Mouse (Mus musculus): ENCODE results near the gene Iars2. TPM values are rescaled to one million over a fixed set of nuclear protein-coding genes. Genes with fewer than 3 reads are reported as not detected.
"Not testable (repeated sequence)": the region's sequence is repeated elsewhere in the genome, so short reads cannot be mapped to it uniquely, and the experiment has no call there.

Iars2 gene
- total and polyA plus RNA-seq, 2 experiments from 2014 or later: 15.9 to 37.1 TPM

GRCm38 (mm10) chr1:185329851-185330250, 655 bp upstream of the Iars2 start:
- Histone ChIP-seq H3K4me3 (ENCODE audit: low read depth, low read length) (peak overlapping the region; percentile 96; the same call in 1 of the 2 replicates), H3K4me1 (ENCODE audit: insufficient read depth, low read length) (peaks cover 9% of the 10 kb centered on the region), H3K27me3 (ENCODE audit: insufficient read depth, low read length) (no peaks in the 10 kb centered on the region), H3K4me2 (ENCODE audit: low read depth, low read length, poor library complexity, severe bottlenecking) (peak overlapping the region; percentile 77), H3K36me3 (ENCODE audit: insufficient read depth, low read length) (peaks cover 18% of the 10 kb centered on the region), H3K9me3 (ENCODE audit: low read length) (no peaks in the 10 kb centered on the region), H3K27ac (ENCODE audit: low read depth, low read length) (no peak overlapping the region), H3K9ac (replicated peaks; ENCODE audit: low read length, poor library complexity, severe bottlenecking) (no peak overlapping the region)
- WGBS: 93% methylated on average over 8 of the region's 8 CpGs
- ATAC-seq (ENCODE audit: low FRiP score) (no peak), DNase-seq (ENCODE audit: low spot score) (no peak)
- TF ChIP-seq CTCF (IDR thresholded peaks at IDR 0.05): no peak

- Histone ChIP-seq H3K4me3 (ENCODE audit: low read depth, low read length) (peak overlapping the region; percentile 96), H3K4me2 (ENCODE audit: low read depth, low read length, poor library complexity, severe bottlenecking) (peak overlapping the region; percentile 77), H3K36me3 (ENCODE audit: insufficient read depth, low read length) (peaks cover 27% of the 10 kb centered on the region)
- H3K27me3 ChIP-seq (ENCODE audit: insufficient read depth, low read length); H3K4me1 ChIP-seq (ENCODE audit: insufficient read depth, low read length); DNase-seq (ENCODE audit: low spot score); H3K27ac ChIP-seq (ENCODE audit: low read depth, low read length); ATAC-seq (ENCODE audit: low FRiP score); H3K9ac ChIP-seq (replicated peaks; ENCODE audit: low read length, poor library complexity, severe bottlenecking); H3K9me3 ChIP-seq (ENCODE audit: low read length): not testable (repeated sequence)
- 63% methylated on average over 3 of the region's 3 CpGs for WGBS
Measured at GRCm38 (mm10) chr1:185327754-185328345, 1.3 kb downstream of the Iars2 start.

- peaks cover 50% of the 10 kb centered on the region for H3K36me3 ChIP-seq (ENCODE audit: insufficient read depth, low read length)
- no peak for TF ChIP-seq CTCF (IDR thresholded peaks at IDR 0.05)
Measured at GRCm38 (mm10) chr1:185315846-185316568, 13.2 kb downstream of the Iars2 start.

GRCm38 (mm10) chr1:185314546-185314945, 14.7 kb downstream of the Iars2 start:
- Histone ChIP-seq H3K36me3 (ENCODE audit: insufficient read depth, low read length) (peaks cover 43% of the 10 kb centered on the region), H3K4me3 (ENCODE audit: low read depth, low read length) (no peak overlapping the region), H3K4me2 (ENCODE audit: low read depth, low read length, poor library complexity, severe bottlenecking) (no peak overlapping the region), H3K27ac (ENCODE audit: low read depth, low read length) (no peak overlapping the region), H3K4me1 (ENCODE audit: insufficient read depth, low read length) (no peaks in the 10 kb centered on the region), H3K9me3 (ENCODE audit: low read length) (no peaks in the 10 kb centered on the region), H3K9ac (replicated peaks; ENCODE audit: low read length, poor library complexity, severe bottlenecking) (no peak overlapping the region), H3K27me3 (ENCODE audit: insufficient read depth, low read length) (no peaks in the 10 kb centered on the region)
- ATAC-seq (ENCODE audit: low FRiP score): no peak
- no peak for DNase-seq (ENCODE audit: low spot score)
- no peak for TF ChIP-seq CTCF (IDR thresholded peaks at IDR 0.05)
- 95% methylated on average over 4 of the region's 4 CpGs for WGBS

More at GRCm38 (mm10) chr1:185315846-185316568, 13.2 kb downstream of the Iars2 start:
- Histone ChIP-seq H3K4me1 (ENCODE audit: insufficient read depth, low read length) (no peaks in the 10 kb centered on the region), H3K4me3 (ENCODE audit: low read depth, low read length) (no peak overlapping the region), H3K27ac (ENCODE audit: low read depth, low read length) (no peak overlapping the region), H3K9me3 (ENCODE audit: low read length) (no peaks in the 10 kb centered on the region), H3K27me3 (ENCODE audit: insufficient read depth, low read length) (no peaks in the 10 kb centered on the region), H3K9ac (replicated peaks; ENCODE audit: low read length, poor library complexity, severe bottlenecking) (no peak overlapping the region), H3K4me2 (ENCODE audit: low read depth, low read length, poor library complexity, severe bottlenecking) (no peak overlapping the region)
- DNase-seq (ENCODE audit: low spot score) (no peak), ATAC-seq (ENCODE audit: low FRiP score) (no peak)
- WGBS: 93% methylated on average over 16 of the region's 16 CpGs

- Histone ChIP-seq H3K9me3 (ENCODE audit: low read length) (no peaks in the 10 kb centered on the region), H3K36me3 (ENCODE audit: insufficient read depth, low read length) (peaks cover 40% of the 10 kb centered on the region), H3K4me3 (ENCODE audit: low read depth, low read length) (no peak overlapping the region), H3K4me1 (ENCODE audit: insufficient read depth, low read length) (no peaks in the 10 kb centered on the region), H3K27me3 (ENCODE audit: insufficient read depth, low read length) (no peaks in the 10 kb centered on the region), H3K27ac (ENCODE audit: low read depth, low read length) (no peak overlapping the region), H3K9ac (replicated peaks; ENCODE audit: low read length, poor library complexity, severe bottlenecking) (no peak overlapping the region), H3K4me2 (ENCODE audit: low read depth, low read length, poor library complexity, severe bottlenecking) (no peak overlapping the region)
- TF ChIP-seq CTCF (IDR thresholded peaks at IDR 0.05): no peak
- ATAC-seq (ENCODE audit: low FRiP score) (no peak), DNase-seq (ENCODE audit: low spot score) (no peak)
- 93% methylated on average over 9 of the region's 9 CpGs for WGBS
Measured at GRCm38 (mm10) chr1:185311949-185312348, 17.2 kb downstream of the Iars2 start.

GRCm38 (mm10) chr1:185308908-185309307, 20.3 kb downstream of the Iars2 start:
- H3K4me1 ChIP-seq (ENCODE audit: insufficient read depth, low read length): no peaks in the 10 kb centered on the region
- no peak overlapping the region for H3K9ac ChIP-seq (replicated peaks; ENCODE audit: low read length, poor library complexity, severe bottlenecking)
- H3K4me3 ChIP-seq (ENCODE audit: low read depth, low read length): no peak overlapping the region
- no peaks in the 10 kb centered on the region for H3K9me3 ChIP-seq (ENCODE audit: low read length)
- 67% methylated on average over 4 of the region's 4 CpGs for WGBS
- H3K27me3 ChIP-seq (ENCODE audit: insufficient read depth, low read length): no peaks in the 10 kb centered on the region
- peaks cover 33% of the 10 kb centered on the region for H3K36me3 ChIP-seq (ENCODE audit: insufficient read depth, low read length)
- no peak overlapping the region for H3K4me2 ChIP-seq (ENCODE audit: low read depth, low read length, poor library complexity, severe bottlenecking)
- DNase-seq (ENCODE audit: low spot score): no peak
- no peak overlapping the region for H3K27ac ChIP-seq (ENCODE audit: low read depth, low read length)
- ATAC-seq (ENCODE audit: low FRiP score): no peak
- no peak for TF ChIP-seq CTCF (IDR thresholded peaks at IDR 0.05)
